Mouse (Mus musculus) heart, postnatal 0 days (tissue): ENCODE results near the gene Mapk1ip1l. TPM values are rescaled to one million over a fixed set of nuclear protein-coding genes. Genes with fewer than 3 reads are reported as not detected.

Experiments
- ATAC-seq: fragments of 200-750 bp; cut with Nextera tagmentation; 2 replicates; pipeline ENCODE4 v1.8.0; 2017; ENCODE audit warnings: low read depth, moderate number of reproducible peaks, moderate library complexity; ENCODE audit not compliant: insufficient read depth
- DNase-seq: peaks from one replicate; pipeline ENCODE4 v3.0.0-alpha.2; 2016; ENCODE audit warnings: low spot score
- H3K27ac ChIP-seq: fragments of 300-500 bp; sonication (generic); 2 replicates; pipeline ENCODE4 v1.5.1; 2014; ENCODE audit warnings: low read depth, mild to moderate bottlenecking
- H3K27me3 ChIP-seq: fragments of 300-500 bp; sonication (generic); 2 replicates; pipeline ENCODE4 v1.6.1; 2014; ENCODE audit warnings: low read length, mixed read lengths; ENCODE audit not compliant: control insufficient read depth, insufficient read depth
- H3K36me3 ChIP-seq: fragments of 300-500 bp; sonication (generic); replicated peaks from 2 replicates; pipeline ENCODE4 v1.6.1; 2014; ENCODE audit warnings: low read length, mixed read lengths; ENCODE audit not compliant: control insufficient read depth, insufficient read depth
- H3K4me1 ChIP-seq: fragments of 300-500 bp; sonication (generic); 2 replicates; pipeline ENCODE4 v1.6.1; 2014; ENCODE audit warnings: antibody characterized with exemption; ENCODE audit not compliant: control insufficient read depth, insufficient read depth
- H3K4me2 ChIP-seq: fragments of 300-500 bp; sonication (generic); 2 replicates; pipeline ENCODE4 v1.6.1; 2014; ENCODE audit warnings: low read depth, mild to moderate bottlenecking, low read length, moderate library complexity
- H3K4me3 ChIP-seq: fragments of 300-500 bp; sonication (generic); 2 replicates; pipeline ENCODE4 v1.5.1; 2014; ENCODE audit warnings: low read depth, low read length
- H3K9ac ChIP-seq: fragments of 300-500 bp; sonication (generic); replicated peaks from 2 replicates; pipeline ENCODE4 v1.6.1; 2014; ENCODE audit warnings: low read depth, low read length, mixed read lengths
- H3K9me3 ChIP-seq: fragments of 300-500 bp; sonication (generic); replicated peaks from 2 replicates; pipeline ENCODE4 v1.6.1; 2016; ENCODE audit warnings: low read length; ENCODE audit not compliant: control insufficient read depth
- CTCF ChIP-seq: IDR thresholded peaks from 2 replicates; pipeline ENCODE4 v1.5.1; 2016; ENCODE audit warnings: antibody characterized with exemption, control low read depth, low read depth
- EP300 ChIP-seq: IDR thresholded peaks from 2 replicates; pipeline ENCODE4 v1.6.1; 2016; ENCODE audit warnings: antibody characterized with exemption, low read depth
- WGBS: fragments of 180-500 bp; shearing (Covaris S2); extraction: QIAGEN DNeasy Blood & Tissue Kit; methylation state at CpG from one replicate; pipeline ENCODE4 v1.1.7; 2014; 5-methylcytosine and 5-hydroxymethylcytosine counted together
- polyA plus RNA-seq: library from polyadenylated mRNA; unstranded; fragments of >200 nt; fragmentation: Nextera tagmentation; extraction: Ambion mirVana; gene quantifications from 2 replicates; pipeline ENCODE4 v1.2.1, GENCODE M21; 2015
- total RNA-seq: library from RNA; depleted of rRNA; stranded (reverse); fragments of >200 nt; gene quantifications from 2 replicates; pipeline ENCODE4 v1.2.3, GENCODE M21; 2014; ENCODE audit warnings: low replicate concordance

Gene Mapk1ip1l
- total and polyA plus RNA-seq, 2 experiments from 2014 or later = 18.9 to 32.4 TPM

DNA sequence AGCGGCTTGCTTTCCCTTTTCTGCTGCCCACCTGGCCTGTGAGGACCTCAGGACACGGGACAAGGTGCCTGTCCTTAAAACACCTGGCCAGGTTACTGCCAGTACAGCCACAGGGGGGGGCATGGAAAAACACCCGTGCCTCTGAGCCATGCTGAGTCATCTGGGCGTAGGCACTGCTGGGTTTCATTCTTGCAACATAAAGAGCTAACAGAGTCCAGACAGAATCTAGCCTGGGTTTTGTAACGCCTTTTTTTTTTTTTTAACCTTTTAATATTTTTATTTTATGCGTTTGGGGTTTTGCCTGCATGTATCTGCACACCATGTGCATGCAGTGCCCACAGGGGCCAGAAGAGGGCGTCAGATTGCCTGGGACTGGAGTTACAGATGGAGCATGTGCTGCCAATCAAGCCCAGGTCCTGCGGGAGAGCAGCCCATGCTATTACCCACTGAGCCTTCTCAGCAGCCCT, 56.1 kb downstream of the Mapk1ip1l start:
- no peaks in the 10 kb centered on the region for H3K4me1 ChIP-seq
- TF ChIP-seq EP300 = no peak
- WGBS = 68% methylated on average over 8 of the region's 8 CpGs

DNA sequence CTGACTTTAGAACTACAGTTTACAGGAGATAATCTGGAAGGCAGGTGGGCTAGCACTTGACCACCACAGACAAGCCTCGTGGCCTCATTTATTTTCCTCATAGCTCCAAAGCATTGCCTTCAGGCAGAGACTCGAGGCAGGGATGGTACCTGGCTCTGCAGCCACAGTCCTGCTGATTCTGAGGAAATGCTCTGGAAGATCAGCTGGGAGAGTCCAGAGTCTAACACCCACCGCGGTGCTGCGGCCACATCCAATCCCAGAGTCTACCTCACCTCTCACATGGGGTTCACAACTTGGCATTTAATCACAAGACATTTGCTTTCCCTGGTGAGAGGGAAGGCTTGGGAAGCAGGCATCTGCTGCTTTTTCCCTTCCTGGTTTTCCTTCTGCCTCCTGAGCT, 56.9 kb downstream of the Mapk1ip1l start:
- no peak for ATAC-seq
- WGBS = 58% methylated on average over 5 of the region's 5 CpGs
- no peak for DNase-seq
- TF ChIP-seq EP300 = no peak
- no peak for TF ChIP-seq CTCF
- no peak overlapping the region for H3K9ac ChIP-seq
- H3K4me2 ChIP-seq = no peak overlapping the region
- H3K36me3 ChIP-seq = no peaks in the 10 kb centered on the region
- no peaks in the 10 kb centered on the region for H3K27me3 ChIP-seq
- H3K9me3 ChIP-seq = no peaks in the 10 kb centered on the region
- H3K4me1 ChIP-seq = no peaks in the 10 kb centered on the region
- no peak overlapping the region for H3K4me3 ChIP-seq
- H3K27ac ChIP-seq = no peak overlapping the region

More for the DNA sequence above, 56.1 kb downstream of the Mapk1ip1l start:
- ATAC-seq (no peak), DNase-seq (no peak)
- no peaks in the 10 kb centered on the region for H3K36me3 ChIP-seq
- H3K4me2 ChIP-seq = no peak overlapping the region
- no peaks in the 10 kb centered on the region for H3K27me3 ChIP-seq
- H3K9me3 ChIP-seq = no peaks in the 10 kb centered on the region
- no peak overlapping the region for H3K4me3 ChIP-seq
- no peak overlapping the region for H3K27ac ChIP-seq
- H3K9ac ChIP-seq = no peak overlapping the region

DNA sequence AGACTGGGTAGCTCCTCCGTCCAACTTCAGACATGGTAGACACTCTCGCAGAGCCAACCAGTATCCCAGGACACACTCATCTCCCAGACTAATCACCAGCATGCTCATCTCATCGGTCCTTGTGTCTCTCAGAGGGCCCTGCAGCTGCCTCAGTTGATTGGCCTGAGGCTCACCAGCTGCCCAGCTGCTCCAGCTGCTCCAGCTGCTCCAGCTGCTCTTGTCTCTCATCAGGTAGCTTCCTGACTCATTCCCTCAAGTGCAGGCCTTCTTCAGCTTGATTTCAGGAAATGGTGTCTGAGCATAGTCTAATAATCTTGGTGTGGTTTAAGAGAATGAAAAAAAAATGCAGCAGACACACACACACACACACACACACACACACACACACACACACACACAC, 58.6 kb downstream of the Mapk1ip1l start:
- Histone ChIP-seq H3K4me1 (no peaks in the 10 kb centered on the region), H3K27me3 (no peaks in the 10 kb centered on the region), H3K27ac (no peak overlapping the region), H3K4me2 (no peak overlapping the region), H3K9ac (no peak overlapping the region), H3K4me3 (no peak overlapping the region), H3K36me3 (no peaks in the 10 kb centered on the region), H3K9me3 (no peaks in the 10 kb centered on the region)
- ATAC-seq = no peak
- TF ChIP-seq EP300 (no peak), CTCF (no peak)
- DNase-seq = no peak
- WGBS = 72% methylated on average over 3 of the region's 3 CpGs

DNA sequence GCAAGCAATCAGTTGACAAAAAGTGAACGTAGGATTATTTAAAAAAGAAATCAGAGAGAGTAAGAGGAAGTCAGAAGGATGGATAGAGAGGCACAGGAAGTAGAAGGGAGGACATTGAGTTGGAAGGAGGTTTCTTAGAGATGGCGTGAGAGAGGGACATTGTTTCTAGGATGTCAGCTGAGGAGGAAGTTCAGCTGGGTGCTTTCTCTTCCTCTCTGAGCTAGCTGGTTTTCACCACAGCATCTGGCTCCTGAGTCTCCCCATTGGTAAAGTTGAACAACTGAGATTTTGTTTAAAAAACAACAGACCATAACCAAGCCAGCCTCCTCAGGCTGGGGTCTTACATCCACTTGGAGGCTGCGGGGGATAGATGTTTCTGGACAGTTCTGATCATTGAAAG, 61.5 kb downstream of the Mapk1ip1l start:
- no peaks in the 10 kb centered on the region for H3K36me3 ChIP-seq
- no peaks in the 10 kb centered on the region for H3K9me3 ChIP-seq
- no peak overlapping the region for H3K4me3 ChIP-seq
- no peak overlapping the region for H3K9ac ChIP-seq
- WGBS = 64% methylated on average over 3 of the region's 3 CpGs
- H3K4me1 ChIP-seq = peaks cover under 1% of the 10 kb centered on the region; the same call in 1 of the 2 replicates
- no peak for ATAC-seq
- no peak overlapping the region for H3K4me2 ChIP-seq
- no peaks in the 10 kb centered on the region for H3K27me3 ChIP-seq
- H3K27ac ChIP-seq = no peak overlapping the region
- no peak for DNase-seq
- no peak for TF ChIP-seq CTCF
- TF ChIP-seq EP300 = no peak

DNA sequence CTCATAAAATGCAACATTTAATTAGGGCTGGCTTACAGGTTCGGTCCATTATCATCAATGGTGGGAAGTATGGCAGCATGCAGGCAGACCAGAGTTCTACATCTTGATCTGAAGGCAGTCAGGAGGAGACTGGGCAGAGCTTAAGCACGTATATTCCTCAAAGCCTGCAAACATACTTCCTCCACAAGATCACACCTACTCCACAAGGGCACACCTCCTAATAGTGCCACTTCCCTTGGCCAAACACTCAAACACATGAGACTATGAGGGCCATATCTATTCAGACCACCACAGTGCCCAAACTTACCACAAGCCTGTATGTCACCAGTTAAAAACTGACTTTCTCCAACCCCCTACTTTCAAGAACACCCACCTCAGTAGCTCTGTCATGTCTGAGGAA, 63.4 kb downstream of the Mapk1ip1l start:
- Histone ChIP-seq H3K9me3 (no peaks in the 10 kb centered on the region), H3K9ac (no peak overlapping the region), H3K4me3 (no peak overlapping the region), H3K27me3 (no peaks in the 10 kb centered on the region), H3K36me3 (no peaks in the 10 kb centered on the region), H3K4me1 (peaks cover 6% of the 10 kb centered on the region; the same call in 1 of the 2 replicates), H3K27ac (no peak overlapping the region), H3K4me2 (no peak overlapping the region)
- no peak for TF ChIP-seq CTCF
- TF ChIP-seq EP300 = no peak
- DNase-seq (no peak), ATAC-seq (no peak)
- 83% methylated on average over 2 of the region's 2 CpGs for whole genome bisulfite sequencing

DNA sequence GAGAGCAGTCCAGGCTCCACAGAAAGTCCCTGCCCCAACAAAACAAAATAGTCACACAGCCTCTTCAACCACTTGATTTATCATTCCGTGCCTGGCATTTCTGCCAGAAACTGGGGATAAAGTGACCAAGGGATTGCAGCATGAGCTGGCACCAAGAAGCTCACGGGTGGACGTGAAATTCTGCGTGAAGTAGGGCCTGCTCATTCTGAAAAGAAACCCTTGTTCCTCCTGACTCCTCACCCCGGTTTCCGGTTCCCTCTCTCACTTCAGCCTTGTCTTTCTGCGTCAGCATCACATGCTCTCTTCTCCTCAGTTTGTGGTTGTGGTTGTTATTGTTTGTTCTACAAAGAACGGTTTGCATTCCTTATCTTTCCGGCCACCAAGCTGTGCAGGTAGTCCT, 63.8 kb downstream of the Mapk1ip1l start:
- 54% methylated on average over 9 of the region's 9 CpGs for WGBS
- DNase-seq (no peak), ATAC-seq (no peak)
- Histone ChIP-seq H3K4me3 (no peak overlapping the region), H3K9me3 (no peaks in the 10 kb centered on the region), H3K36me3 (no peaks in the 10 kb centered on the region), H3K4me2 (no peak overlapping the region), H3K27me3 (no peaks in the 10 kb centered on the region), H3K4me1 (peaks cover 6% of the 10 kb centered on the region; the same call in 1 of the 2 replicates), H3K27ac (no peak overlapping the region), H3K9ac (no peak overlapping the region)
- TF ChIP-seq EP300 = no peak
